Mouse (Mus musculus): ENCODE data around the gene Slc8a1. TPM values are rescaled to one million over a fixed set of nuclear protein-coding genes. Genes with fewer than 3 reads are reported as not detected.

Gene Slc8a1
- total and polyA plus RNA-seq, 3 experiments: 49.9 to 460 (median 426) TPM

DNA sequence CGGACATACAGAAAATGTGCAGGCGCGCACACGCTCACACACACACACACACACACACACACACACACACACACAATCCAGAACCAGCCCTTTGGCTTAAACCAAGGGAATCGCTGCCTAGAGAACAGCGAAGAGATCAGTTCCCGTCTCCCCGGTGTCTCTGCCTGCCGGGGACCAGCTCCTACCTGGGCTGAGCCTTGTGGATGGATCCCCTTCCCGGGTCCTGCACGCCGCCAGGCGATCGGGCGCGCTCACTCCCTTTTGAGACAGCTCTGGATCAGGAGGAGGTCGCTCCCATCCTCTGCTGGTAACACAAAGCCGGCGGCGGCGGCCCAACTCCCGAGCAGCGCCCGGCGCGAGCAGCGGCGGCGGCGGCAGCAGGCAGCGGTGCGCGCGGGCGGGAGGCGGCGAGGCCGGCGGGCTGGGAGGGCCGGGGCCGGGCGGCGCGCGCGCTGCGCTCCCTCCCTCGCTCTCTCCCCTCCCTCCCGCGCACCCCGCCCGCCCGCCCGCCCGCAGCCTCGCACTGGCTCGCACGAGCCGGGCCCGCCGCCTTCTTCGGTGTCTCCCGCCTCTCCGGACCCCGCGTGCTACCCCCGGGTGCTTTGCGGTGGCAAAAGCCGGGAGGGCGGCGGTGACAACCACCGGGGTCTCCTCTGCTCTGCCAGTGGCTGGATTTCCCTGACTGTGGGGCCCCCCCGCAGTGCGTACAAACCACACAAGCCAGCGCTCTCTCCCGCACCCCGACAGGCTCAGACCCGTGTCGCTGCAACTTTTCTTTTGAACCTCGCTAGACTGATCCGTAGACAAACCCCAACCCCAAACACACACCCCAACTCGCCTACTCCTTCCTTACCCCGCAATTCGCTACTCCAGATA, 68.1 kb downstream of the Slc8a1 start:
- intact Hi-C loops (cut with DNase I): loop anchor here (2.0 to 10.0 kb wide), 3 partner anchors 67 to 195 kb away; no protein-coding TSS in a partner anchor
- Histone ChIP-seq H3K27me3 (ENCODE audit: control insufficient read depth, insufficient read depth, low read length) (0 out of 2 replicates have a peak, but pooled peaks cover 3% of the 10 kb centered on the region), H3K4me3 (peak overlapping the region; percentile 60), H3K36me3 (ENCODE audit: control insufficient read depth, insufficient read depth, low read length) (peaks cover 15% of the 10 kb centered on the region), H3K79me2 (replicated peaks; ENCODE audit: control insufficient read depth, insufficient read depth, low read length) (0 out of 2 replicates have a peak, but pooled peaks cover 1% of the 10 kb centered on the region), H3K27ac (peak overlapping the region; percentile 76), H3K9ac (ENCODE audit: low read depth, low read length) (peak overlapping the region; percentile 92), H3K4me1 (ENCODE audit: control insufficient read depth, insufficient read depth, low read length) (peaks cover 8% of the 10 kb centered on the region)
- peak; percentile 78 for DNase-seq
- 1% methylated on average over 65 of the region's 84 CpGs for WGBS
- no peak for TF ChIP-seq EP300 (IDR thresholded peaks at IDR 0.05; ENCODE audit: insufficient read depth, low read depth, low read length)
- no peak for TF ChIP-seq CTCF (IDR thresholded peaks at IDR 0.05)
- TF ChIP-seq POLR2A (IDR thresholded peaks at IDR 0.05; ENCODE audit: insufficient read depth, low read depth, low read length): no peak

DNA sequence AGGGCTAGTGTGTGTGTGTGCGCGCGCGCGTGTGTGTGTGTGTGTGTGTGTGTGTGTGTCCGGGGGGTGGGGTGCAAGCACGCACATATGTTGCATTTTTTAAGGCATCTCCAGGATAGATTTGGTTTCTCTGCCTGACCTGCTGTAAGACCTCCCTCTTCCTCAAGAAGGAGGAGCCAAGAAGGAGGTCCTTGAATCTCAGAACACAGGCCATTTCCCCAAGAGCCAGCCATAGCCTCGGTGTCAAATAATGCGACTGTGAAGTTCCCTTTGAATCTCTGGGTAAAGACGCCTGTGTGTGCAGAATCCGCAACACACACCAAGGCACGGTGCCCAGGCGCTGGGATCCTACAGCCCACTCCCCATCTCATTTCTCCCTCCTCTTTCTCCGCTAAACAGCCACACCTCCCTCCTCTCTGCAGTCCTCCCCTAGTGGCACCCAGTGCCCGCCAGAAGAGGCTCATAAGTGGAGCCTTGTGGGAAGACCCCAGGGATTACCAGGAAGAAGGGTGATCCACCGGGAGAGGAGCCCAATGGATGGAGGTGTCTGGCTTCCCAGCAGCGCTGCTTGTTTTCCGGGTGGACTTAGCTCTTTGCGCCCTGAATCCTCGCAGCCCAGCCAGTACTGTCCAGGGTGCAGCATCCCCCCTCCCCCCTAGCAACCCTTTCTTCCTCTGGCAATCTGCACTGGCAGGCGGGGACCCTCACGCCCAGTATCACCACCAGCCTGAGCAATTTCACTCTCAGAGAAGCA, 68.9 kb downstream of the Slc8a1 start:
- H3K36me3 ChIP-seq (ENCODE audit: control insufficient read depth, insufficient read depth, low read length): peaks cover 17% of the 10 kb centered on the region
- H3K27me3 ChIP-seq (ENCODE audit: control insufficient read depth, insufficient read depth, low read length): 0 out of 2 replicates have a peak, but pooled peaks cover 3% of the 10 kb centered on the region
- H3K79me2 ChIP-seq (replicated peaks; ENCODE audit: control insufficient read depth, insufficient read depth, low read length): 0 out of 2 replicates have a peak, but pooled peaks cover 1% of the 10 kb centered on the region
- 6% methylated on average over 22 of the region's 22 CpGs for WGBS
- TF ChIP-seq EP300 (IDR thresholded peaks at IDR 0.05; ENCODE audit: insufficient read depth, low read depth, low read length) (no peak), POLR2A (IDR thresholded peaks at IDR 0.05; ENCODE audit: insufficient read depth, low read depth, low read length) (0 out of 2 replicates have a peak, but pooled peaks have one; percentile 40)
- peak overlapping the region; percentile 83 for H3K9ac ChIP-seq (ENCODE audit: low read depth, low read length)
- intact Hi-C loops (cut with DNase I): loop anchor here (10.0 kb wide), 2 partner anchors 116 to 194 kb away; no protein-coding TSS in a partner anchor
- peak overlapping the region; percentile 60 for H3K4me3 ChIP-seq
- H3K27ac ChIP-seq: peak overlapping the region; percentile 65
- H3K4me1 ChIP-seq (ENCODE audit: control insufficient read depth, insufficient read depth, low read length): peaks cover 8% of the 10 kb centered on the region
- DNase-seq: peak; percentile 49 to 58

DNA sequence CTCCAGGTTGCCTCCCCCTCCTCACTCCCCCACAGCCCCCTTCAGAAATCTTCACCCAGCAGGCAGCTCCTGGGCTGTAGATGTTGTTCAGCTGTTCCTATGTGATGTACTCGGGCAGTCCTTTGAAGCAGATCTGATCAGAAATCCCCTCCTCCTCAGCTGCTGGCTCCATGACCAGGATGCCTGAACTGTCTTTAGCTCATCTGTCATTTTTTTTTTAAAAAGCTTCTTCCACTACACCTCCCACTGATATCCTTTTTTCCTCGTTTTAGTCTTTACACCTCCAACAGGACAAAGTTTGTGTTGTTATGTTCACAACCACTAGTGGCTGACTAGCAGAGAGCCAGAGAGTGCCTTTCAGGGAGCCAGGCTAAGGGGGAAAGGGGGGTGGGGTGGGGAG, 69.7 kb downstream of the Slc8a1 start:
- TF ChIP-seq CTCF (IDR thresholded peaks at IDR 0.05) (no peak), EP300 (IDR thresholded peaks at IDR 0.05; ENCODE audit: insufficient read depth, low read depth, low read length) (no peak), POLR2A (IDR thresholded peaks at IDR 0.05; ENCODE audit: insufficient read depth, low read depth, low read length) (no peak)
- WGBS: 12% methylated on average over 2 of the region's 2 CpGs
- H3K9ac ChIP-seq (ENCODE audit: low read depth, low read length): no peak overlapping the region; the same call in 1 of the 2 replicates
- H3K36me3 ChIP-seq (ENCODE audit: control insufficient read depth, insufficient read depth, low read length): peaks cover 17% of the 10 kb centered on the region
- H3K27ac ChIP-seq: no peak overlapping the region
- no peak for DNase-seq
- H3K27me3 ChIP-seq (ENCODE audit: control insufficient read depth, insufficient read depth, low read length): 0 out of 2 replicates have a peak, but pooled peaks cover 3% of the 10 kb centered on the region
- no peak overlapping the region for H3K4me3 ChIP-seq
- intact Hi-C loops (cut with DNase I): loop anchor here (10.0 kb wide), 2 partner anchors 116 to 194 kb away; no protein-coding TSS in a partner anchor
- 0 out of 2 replicates have a peak, but pooled peaks cover 1% of the 10 kb centered on the region for H3K79me2 ChIP-seq (replicated peaks; ENCODE audit: control insufficient read depth, insufficient read depth, low read length)
- peaks cover 8% of the 10 kb centered on the region for H3K4me1 ChIP-seq (ENCODE audit: control insufficient read depth, insufficient read depth, low read length)

DNA sequence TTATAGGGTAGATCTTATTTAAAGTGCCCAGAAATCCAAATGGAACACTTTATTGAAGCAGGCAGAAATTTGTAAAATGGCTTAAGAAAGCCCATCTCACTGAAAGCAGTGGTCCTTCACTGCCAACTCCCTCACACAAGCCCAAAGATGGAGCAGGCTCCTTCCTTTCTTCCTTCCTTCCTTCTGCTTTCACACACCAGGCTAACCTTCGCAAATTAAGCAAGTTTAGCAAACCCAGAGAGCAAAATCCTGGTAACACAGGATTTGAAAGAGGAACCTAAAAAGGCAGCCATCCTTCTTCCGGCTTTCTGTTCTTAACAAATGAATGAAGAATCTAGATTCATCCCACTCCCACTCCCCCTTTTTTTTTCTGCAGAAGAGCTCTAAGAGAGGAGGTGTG, 70.2 kb downstream of the Slc8a1 start:
- Histone ChIP-seq H3K9ac (ENCODE audit: low read depth, low read length) (no peak overlapping the region), H3K4me3 (0 out of 2 replicates have a peak overlapping the region, but pooled peaks have one; percentile 5), H3K27ac (peak overlapping the region; percentile 54), H3K27me3 (ENCODE audit: control insufficient read depth, insufficient read depth, low read length) (0 out of 2 replicates have a peak, but pooled peaks cover 3% of the 10 kb centered on the region), H3K4me1 (ENCODE audit: control insufficient read depth, insufficient read depth, low read length) (peaks cover 8% of the 10 kb centered on the region), H3K79me2 (replicated peaks; ENCODE audit: control insufficient read depth, insufficient read depth, low read length) (0 out of 2 replicates have a peak, but pooled peaks cover 1% of the 10 kb centered on the region), H3K36me3 (ENCODE audit: control insufficient read depth, insufficient read depth, low read length) (peaks cover 15% of the 10 kb centered on the region)
- 70% methylated on average over 2 of the region's 2 CpGs for WGBS
- no peak for TF ChIP-seq POLR2A (IDR thresholded peaks at IDR 0.05; ENCODE audit: insufficient read depth, low read depth, low read length)
- TF ChIP-seq CTCF (IDR thresholded peaks at IDR 0.05): no peak
- TF ChIP-seq EP300 (IDR thresholded peaks at IDR 0.05; ENCODE audit: insufficient read depth, low read depth, low read length): no peak
- intact Hi-C loops (cut with DNase I): loop anchor here (10.0 kb wide), 2 partner anchors 117 to 193 kb away; no protein-coding TSS in a partner anchor
- no peak for DNase-seq

DNA sequence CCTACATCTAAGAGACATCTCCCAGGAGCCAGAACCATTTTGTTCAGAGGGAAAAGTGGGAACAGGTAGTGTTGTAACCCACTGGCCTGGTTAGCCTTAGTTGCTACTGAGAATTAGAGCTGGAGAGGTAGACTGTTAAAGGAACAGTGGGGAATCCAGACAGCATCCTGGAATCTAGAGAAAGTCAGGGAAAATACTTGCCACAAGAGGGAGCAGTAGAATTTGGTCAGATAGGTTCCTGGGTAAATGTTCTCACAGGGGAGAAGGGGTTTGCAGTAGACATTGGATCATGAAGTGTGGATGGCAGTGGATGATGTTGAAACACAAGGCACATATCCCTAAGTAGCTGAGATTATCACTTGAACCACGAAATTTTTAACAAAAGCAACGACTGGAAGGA, 71.6 kb downstream of the Slc8a1 start:
- intact Hi-C loops (cut with DNase I): loop anchor here (10.0 kb wide), 2 partner anchors 118 to 192 kb away; no protein-coding TSS in a partner anchor
- 23% methylated on average over 2 of the region's 2 CpGs for WGBS
- no peak for DNase-seq
- Histone ChIP-seq H3K27me3 (ENCODE audit: control insufficient read depth, insufficient read depth, low read length) (0 out of 2 replicates have a peak, but pooled peaks cover 3% of the 10 kb centered on the region), H3K4me3 (no peak overlapping the region), H3K27ac (peak overlapping the region; percentile 54; the same call in 1 of the 2 replicates), H3K36me3 (ENCODE audit: control insufficient read depth, insufficient read depth, low read length) (peaks cover 15% of the 10 kb centered on the region), H3K4me1 (ENCODE audit: control insufficient read depth, insufficient read depth, low read length) (peaks cover 8% of the 10 kb centered on the region), H3K9ac (ENCODE audit: low read depth, low read length) (no peak overlapping the region), H3K79me2 (replicated peaks; ENCODE audit: control insufficient read depth, insufficient read depth, low read length) (0 out of 2 replicates have a peak, but pooled peaks cover 1% of the 10 kb centered on the region)
- TF ChIP-seq CTCF (IDR thresholded peaks at IDR 0.05): peak; percentile 71
- no peak for TF ChIP-seq POLR2A (IDR thresholded peaks at IDR 0.05; ENCODE audit: insufficient read depth, low read depth, low read length)

Data from heart, adult 2 months (tissue).